Mouse (Mus musculus): Measurements from ENCODE around the gene Xndc1.

- TF ChIP-seq CHD2 (IDR thresholded peaks at IDR 0.05; ENCODE audit: low read depth, low read length) (no peak), MAFK (IDR thresholded peaks at IDR 0.05; ENCODE audit: insufficient read depth, low read depth, low read length) (no peak)
Measured at GRCm38 (mm10) chr7:102082816-102083215, 17.5 kb downstream of the Xndc1 start, which contains the start of gene Trpc2.

Measured in ES-E14 (cell line).